Mouse (Mus musculus) brain, embryonic 14.5 days (tissue): ENCODE results near the gene Apc2. TPM values are rescaled to one million over a fixed set of nuclear protein-coding genes. Genes with fewer than 3 reads are reported as not detected.

Experiments used
- DNase-seq: peaks from one replicate; pipeline ENCODE4 v3.0.0-alpha.2; 2011; ENCODE audit warnings: low read depth
- CTCF ChIP-seq: fragments of 200-500 bp; IDR thresholded peaks from 2 replicates; pipeline ENCODE4 v1.5.1; 2012; ENCODE audit warnings: inconsistent platforms, mild to moderate bottlenecking, moderate library complexity, borderline replicate concordance; ENCODE audit not compliant: insufficient read depth, insufficient read length; ENCODE audit errors: extremely low read depth
- POLR2A ChIP-seq: fragments of 200-500 bp; IDR thresholded peaks from 2 replicates; pipeline ENCODE4 v1.6.1; 2012; ENCODE audit warnings: mild to moderate bottlenecking, inconsistent platforms, borderline replicate concordance; ENCODE audit not compliant: poor library complexity, insufficient read depth, insufficient read length, severe bottlenecking; ENCODE audit errors: extremely low read depth
- polyA plus RNA-seq: library from polyadenylated mRNA; depleted of rRNA; stranded (reverse); fragments of >200 nt; gene quantifications from 2 replicates; pipeline ENCODE4 v1.2.3, GENCODE M21; 2012

Apc2 gene
- polyA plus RNA-seq, 1 experiment: 292 TPM

DNA sequence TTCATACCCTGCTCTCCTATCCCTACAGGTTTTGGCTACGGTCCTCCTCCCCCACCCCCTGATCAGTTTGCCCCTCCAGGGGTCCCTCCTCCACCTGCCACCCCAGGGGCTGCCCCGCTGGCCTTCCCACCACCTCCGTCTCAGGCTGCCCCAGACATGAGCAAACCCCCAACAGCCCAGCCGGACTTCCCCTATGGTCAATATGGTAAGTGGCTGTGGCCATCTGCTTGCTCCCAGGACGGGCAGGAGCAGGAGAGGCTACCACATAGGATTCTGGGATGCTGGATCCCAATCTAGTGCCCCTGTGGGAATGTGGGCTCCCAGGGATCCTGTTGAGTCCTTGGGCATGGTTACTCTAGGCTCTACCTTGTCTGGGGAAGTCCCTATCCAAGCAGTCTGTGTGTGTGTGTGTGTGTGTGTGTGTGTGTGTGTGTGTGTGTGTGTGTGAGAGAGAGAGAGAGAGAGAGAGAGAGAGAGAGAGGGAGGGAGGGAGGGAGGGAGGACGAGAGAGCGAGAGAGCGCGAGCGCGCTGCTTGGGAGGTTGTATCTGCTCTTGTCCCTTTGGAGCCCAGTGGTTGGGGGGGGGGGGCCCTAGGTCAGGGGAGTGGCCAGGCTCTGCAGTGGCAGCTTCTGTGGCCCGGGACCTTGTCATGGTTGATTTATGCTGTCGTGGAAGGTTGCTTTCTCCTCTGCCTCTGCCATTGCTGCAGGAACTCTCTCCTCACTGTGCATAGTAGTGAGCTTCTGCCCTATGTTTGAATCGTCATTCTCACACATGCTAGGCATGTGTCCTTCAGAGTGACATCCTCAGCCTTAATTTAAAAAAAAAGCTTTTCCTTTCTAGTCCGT is 10.3 kb upstream of the Apc2 start:
- no peak for DNase-seq
- no peak for TF ChIP-seq CTCF
- TF ChIP-seq POLR2A: no peak

DNA sequence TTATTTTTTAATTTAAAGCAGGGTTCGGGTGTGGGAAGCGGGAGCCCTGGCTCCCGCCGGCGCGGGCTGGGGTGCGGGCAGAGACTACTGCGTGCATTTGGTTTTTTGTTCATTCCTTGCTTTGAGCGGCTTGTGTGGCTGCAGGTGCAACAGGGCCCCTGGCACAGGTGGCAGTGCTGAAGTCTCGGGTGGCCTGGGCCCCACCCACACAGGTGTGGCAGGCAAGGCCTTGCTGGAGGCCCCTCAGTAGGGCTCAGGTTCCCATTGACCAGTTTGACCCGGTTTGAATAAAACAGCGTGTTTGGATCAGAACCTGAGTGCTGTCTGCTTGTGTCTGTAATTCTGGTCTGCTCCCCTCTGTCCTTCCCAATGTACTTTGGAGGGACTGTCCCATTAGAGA is 7.7 kb upstream of the Apc2 start:
- no peak for DNase-seq
- TF ChIP-seq CTCF (no peak), POLR2A (no peak)

DNA sequence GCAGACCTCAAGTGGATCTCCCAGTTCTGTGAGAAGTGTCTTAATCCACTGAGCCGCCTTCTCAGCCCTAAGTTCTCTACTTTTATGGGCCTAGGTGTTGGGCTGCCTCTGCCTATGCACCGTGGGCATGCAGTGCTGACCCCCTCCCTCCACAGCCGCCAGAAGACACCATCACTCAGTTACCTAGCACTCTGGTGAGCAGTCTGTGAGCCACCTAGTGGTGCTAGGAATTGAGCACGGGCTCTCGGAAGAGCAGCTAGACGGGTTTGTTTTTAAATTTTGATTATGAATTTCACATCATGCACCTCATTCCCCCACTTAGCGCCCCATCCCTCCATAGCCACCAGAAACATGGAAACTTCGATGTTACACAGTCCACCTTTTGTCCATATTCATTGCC is 7.1 kb upstream of the Apc2 start:
- no peak for TF ChIP-seq POLR2A
- 0 out of 2 replicates have a peak, but pooled peaks have one; percentile 11 for TF ChIP-seq CTCF
- DNase-seq: no peak

DNA sequence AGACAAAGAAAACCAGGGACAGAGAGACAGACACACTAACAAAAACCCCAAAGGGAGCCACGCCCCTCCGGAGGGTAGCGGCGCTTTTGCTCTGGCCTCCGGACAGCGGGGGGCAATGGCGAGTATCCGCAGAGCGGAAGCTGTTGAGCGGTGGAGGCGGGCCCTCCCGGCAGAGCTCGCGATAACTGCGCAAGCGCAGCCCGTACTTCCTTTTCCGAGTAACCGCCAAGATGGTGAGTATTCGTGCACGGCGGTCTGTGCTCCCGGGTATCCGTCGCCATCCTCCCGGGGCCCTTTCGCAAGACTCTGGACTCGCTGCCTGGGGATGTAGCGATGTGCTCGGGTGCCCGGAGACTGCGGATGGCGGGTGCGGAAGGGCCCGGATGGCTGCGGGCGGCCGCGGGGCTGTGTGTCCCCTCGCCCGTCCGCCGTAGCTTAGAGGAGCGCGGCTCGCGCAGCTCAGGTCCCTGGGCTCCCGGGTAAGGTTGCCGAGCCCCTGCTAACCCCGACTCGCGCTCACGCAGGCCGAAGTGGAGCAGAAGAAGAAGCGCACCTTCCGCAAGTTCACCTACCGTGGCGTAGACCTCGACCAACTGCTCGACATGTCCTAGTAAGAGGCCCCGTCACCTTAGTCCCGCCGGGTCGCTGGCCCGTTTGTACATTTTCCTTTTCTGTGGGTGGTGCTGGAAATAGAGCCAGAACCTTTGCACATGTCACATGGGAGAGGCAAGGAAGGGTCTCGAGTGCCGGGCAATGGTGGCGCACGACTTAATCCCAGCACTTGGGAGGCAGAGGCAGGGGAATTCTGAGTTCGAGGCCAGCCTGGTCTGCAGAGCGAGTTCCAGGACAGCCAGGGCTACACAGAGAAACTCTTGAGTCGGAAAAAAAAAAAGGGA is 3.3 kb upstream of the Apc2 start, which contains the start of gene Rps15:
Gene Rps15 (plus strand): TSS at position 203 of the 896 bp plus-strand sequence.
- peak; percentile 99 for DNase-seq
- peak; percentile 62; the same call in 1 of the 2 replicates for TF ChIP-seq POLR2A
- peak; percentile 51 for TF ChIP-seq CTCF

DNA sequence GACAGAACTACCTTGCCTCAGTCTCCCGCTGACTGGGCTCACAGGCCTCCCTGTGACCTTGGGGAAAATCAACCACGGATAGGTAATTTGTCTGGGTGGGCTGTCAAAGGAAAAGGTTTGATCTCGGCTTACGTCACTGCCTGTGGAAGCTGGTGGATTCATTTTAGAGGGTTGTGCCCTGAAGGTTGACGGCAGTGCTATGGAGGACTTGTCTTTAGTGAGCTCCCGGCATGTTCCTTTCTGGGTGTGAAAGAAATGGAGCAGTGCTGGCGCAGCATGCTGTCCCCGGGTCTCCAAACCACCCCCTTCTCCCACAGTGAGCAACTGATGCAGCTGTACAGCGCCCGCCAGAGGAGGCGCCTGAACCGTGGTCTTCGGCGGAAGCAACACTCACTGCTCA is 2.5 kb upstream of the Apc2 start:
- no peak for TF ChIP-seq POLR2A
- TF ChIP-seq CTCF: no peak

DNA sequence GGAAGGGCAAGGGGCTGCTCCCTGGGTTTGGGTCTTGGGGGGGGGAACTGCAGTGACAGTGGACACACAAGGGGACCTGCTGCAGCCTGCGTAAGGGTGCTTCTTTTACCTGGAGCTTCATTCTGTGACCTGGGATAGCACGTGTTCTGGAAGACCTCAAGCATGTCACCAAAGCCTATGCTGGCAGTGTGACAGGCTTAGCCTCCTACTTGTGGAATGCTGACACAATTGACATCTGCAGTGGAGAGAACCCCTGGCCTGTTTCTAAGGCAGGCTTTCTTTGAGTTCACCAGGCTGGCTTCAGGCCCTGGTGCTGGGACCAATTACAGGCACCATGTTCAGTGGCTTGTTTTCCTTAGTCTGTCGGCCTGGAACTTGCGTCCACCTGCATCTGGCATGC is 1.5 kb upstream of the Apc2 start:
- no peak for DNase-seq
- TF ChIP-seq POLR2A (no peak), CTCF (no peak)

More for the DNA sequence above, 2.5 kb upstream of the Apc2 start:
- no peak for DNase-seq

DNA sequence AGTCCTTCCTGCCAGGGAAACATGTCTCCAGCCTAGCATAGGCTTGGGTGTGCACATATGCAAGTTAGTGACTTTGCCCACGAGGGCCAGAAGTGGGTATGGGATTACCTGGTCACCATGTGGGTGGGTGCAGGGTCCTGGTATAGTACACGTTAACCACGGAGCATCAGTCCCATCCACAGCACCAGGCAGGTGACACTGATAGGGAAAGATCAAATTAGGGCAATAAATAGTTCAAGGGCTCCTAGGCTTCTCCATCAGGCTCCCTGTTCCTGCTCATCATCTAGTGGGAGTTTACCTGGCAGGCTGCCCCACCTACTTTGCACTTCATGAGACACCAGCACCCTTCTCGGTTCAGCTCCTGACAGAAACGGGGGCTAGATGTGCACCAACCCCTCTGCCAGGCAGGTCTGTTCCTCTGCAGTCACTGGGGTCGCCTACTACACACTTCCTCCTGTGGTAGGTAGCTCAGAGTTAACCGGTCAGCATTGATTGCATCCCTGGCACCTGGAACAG is 931 bp upstream of the Apc2 start:
- TF ChIP-seq POLR2A (no peak), CTCF (no peak)
- DNase-seq: no peak

DNA sequence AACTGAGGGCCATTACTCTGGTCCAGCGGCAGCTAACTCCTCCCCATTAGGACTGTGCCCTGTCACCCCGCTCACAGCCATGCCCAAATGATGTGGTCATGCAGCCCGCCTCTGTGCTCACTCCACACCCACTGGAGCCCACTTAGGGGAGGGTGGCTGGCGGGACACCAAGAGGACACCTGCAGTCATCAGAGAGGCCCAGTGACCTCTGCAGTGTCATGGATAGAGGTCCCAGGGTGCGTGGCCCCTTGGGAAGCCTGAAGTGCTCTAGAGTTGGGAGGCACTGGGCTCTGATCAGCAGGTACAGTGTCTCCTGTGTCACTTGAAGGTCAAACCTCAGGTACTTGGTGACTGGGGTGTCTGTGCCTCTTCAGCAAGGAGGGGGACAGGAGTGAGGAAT is 1.0 kb downstream of the Apc2 start:
- DNase-seq: no peak
- no peak for TF ChIP-seq CTCF

DNA sequence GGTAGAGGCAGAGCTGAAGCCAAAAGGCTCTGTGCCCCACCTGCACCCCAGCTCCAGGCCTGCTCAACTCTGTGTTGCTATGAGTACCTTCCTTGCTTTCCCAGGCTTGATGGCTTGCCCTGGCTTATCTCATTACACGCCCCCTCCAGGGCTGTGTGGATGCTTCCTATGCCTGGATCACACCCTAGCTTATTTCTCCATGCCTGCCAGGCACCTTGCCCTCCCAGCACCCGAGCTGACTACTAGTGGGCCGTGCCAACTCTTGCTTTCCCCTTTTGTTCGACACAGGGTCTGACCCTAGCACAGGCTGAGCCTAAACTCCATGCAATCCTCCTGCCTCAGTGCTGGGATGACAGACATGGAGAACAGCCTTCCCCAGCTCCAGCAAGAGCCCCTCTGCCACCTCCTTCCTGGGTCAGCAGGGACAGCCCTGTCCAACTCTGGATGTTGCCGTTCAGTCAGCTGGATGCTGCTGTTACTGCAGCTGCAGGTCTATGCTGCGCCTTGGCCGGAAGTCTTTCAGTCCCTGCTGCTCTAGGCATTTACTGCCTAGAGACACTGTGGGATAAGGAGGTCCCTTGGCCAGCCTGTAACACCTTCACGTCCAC is 1.9 kb downstream of the Apc2 start:
- TF ChIP-seq CTCF: no peak
- no peak for TF ChIP-seq POLR2A
- no peak for DNase-seq

DNA sequence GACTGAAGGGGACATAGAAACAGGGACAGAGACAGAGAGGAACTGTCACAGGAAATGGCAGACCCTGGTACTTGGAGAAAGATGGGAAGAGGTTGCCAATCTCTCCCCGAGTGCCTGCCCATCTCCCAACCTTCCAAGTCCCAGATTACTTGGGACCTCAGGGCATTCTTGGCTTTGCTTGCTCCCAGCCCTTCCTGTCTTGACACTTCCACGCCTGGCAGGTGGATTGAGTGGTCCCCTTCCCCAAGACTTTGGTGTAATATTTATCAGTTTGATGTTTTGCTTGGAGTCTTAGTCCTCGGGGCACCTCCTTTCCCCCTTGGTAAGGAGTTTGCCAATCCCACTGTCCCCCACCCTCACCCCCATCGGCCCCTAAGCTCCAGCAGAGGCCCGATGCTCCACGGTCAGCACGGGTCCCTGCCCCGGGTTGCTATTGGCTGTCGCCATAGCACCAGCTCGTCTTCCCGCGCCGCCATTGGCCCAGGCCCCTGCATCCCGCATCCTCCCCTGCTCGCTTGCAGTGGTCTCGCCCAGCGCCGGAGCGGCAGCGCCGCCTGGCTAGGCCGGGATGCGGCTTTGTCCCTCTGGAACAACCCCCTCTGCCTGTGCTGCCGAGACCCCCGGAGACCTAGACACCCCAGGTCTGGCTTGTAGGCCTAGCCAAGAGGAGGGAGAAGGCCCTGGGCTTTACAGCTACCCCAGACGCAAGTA is 2.9 kb downstream of the Apc2 start:
- TF ChIP-seq CTCF (no peak), POLR2A (peak; percentile 96)
- peak; percentile 98 for DNase-seq
